Mouse (Mus musculus): ENCODE results near the gene Olfr777. TPM values are rescaled to one million over a fixed set of nuclear protein-coding genes. Genes with fewer than 3 reads are reported as not detected.

Gene Olfr777
- polyA plus RNA-seq, 1 experiment from 2014 or later, result not detected

Other genes with a start within 250 kb of the Olfr777 start
- gene Olfr764-ps1, start 231.6 kb downstream of the Olfr777 start, polyA plus RNA-seq (2015; fragmentation: Nextera tagmentation; extraction: Ambion mirVana), result not detected in 2 replicates
- not detected in 2 replicates for gene Olfr765, start 221.5 kb downstream of the Olfr777 start, polyA plus RNA-seq (2015; fragmentation: Nextera tagmentation; extraction: Ambion mirVana)
- gene Olfr766-ps1, start 202.5 kb downstream of the Olfr777 start, polyA plus RNA-seq (2015; fragmentation: Nextera tagmentation; extraction: Ambion mirVana), result not detected in 2 replicates
- gene Olfr767, start 188.6 kb downstream of the Olfr777 start, polyA plus RNA-seq (2015; fragmentation: Nextera tagmentation; extraction: Ambion mirVana), result not detected in 2 replicates
- gene Olfr768, start 172.1 kb downstream of the Olfr777 start, polyA plus RNA-seq (2015; fragmentation: Nextera tagmentation; extraction: Ambion mirVana), result not detected in 2 replicates
- not detected in 2 replicates for gene Olfr769, start 153.6 kb downstream of the Olfr777 start, polyA plus RNA-seq (2015; fragmentation: Nextera tagmentation; extraction: Ambion mirVana)
- gene Olfr770, start 132.5 kb downstream of the Olfr777 start, polyA plus RNA-seq (2015; fragmentation: Nextera tagmentation; extraction: Ambion mirVana), result not detected in 2 replicates
- gene Olfr771, start 106.7 kb downstream of the Olfr777 start, polyA plus RNA-seq (2015; fragmentation: Nextera tagmentation; extraction: Ambion mirVana), result not detected in 2 replicates
- not detected in 2 replicates for gene Olfr772, start 93.6 kb downstream of the Olfr777 start, polyA plus RNA-seq (2015; fragmentation: Nextera tagmentation; extraction: Ambion mirVana)
- not detected in 2 replicates for gene Olfr773, start 84.1 kb downstream of the Olfr777 start, polyA plus RNA-seq (2015; fragmentation: Nextera tagmentation; extraction: Ambion mirVana)
- gene Olfr774, start 35.3 kb downstream of the Olfr777 start, polyA plus RNA-seq (2015; fragmentation: Nextera tagmentation; extraction: Ambion mirVana), result not detected in 2 replicates
- gene Olfr775, start 23.1 kb downstream of the Olfr777 start, polyA plus RNA-seq (2015; fragmentation: Nextera tagmentation; extraction: Ambion mirVana), result not detected in 2 replicates
- not detected in 2 replicates for gene Olfr776, start 12.4 kb downstream of the Olfr777 start, polyA plus RNA-seq (2015; fragmentation: Nextera tagmentation; extraction: Ambion mirVana)
- gene Olfr780, start 46.6 kb upstream of the Olfr777 start, polyA plus RNA-seq (2015; fragmentation: Nextera tagmentation; extraction: Ambion mirVana), result not detected in 2 replicates
- not detected in 2 replicates for gene Olfr781, start 57.4 kb upstream of the Olfr777 start, polyA plus RNA-seq (2015; fragmentation: Nextera tagmentation; extraction: Ambion mirVana)
- gene Olfr782, start 77.4 kb upstream of the Olfr777 start, polyA plus RNA-seq (2015; fragmentation: Nextera tagmentation; extraction: Ambion mirVana), result not detected in 2 replicates
- gene Olfr784, start 112.6 kb upstream of the Olfr777 start, polyA plus RNA-seq (2015; fragmentation: Nextera tagmentation; extraction: Ambion mirVana), result 0.04 TPM in 1 of 2 replicates, not detected in the other
- not detected in 2 replicates for gene Olfr785, start 133.9 kb upstream of the Olfr777 start, polyA plus RNA-seq (2015; fragmentation: Nextera tagmentation; extraction: Ambion mirVana)
- gene Olfr786, start 155.8 kb upstream of the Olfr777 start, polyA plus RNA-seq (2015; fragmentation: Nextera tagmentation; extraction: Ambion mirVana), result not detected in 2 replicates
- not detected in 2 replicates for gene Olfr787, start 190.4 kb upstream of the Olfr777 start, polyA plus RNA-seq (2015; fragmentation: Nextera tagmentation; extraction: Ambion mirVana)
- gene Olfr788, start 199.5 kb upstream of the Olfr777 start, polyA plus RNA-seq (2015; fragmentation: Nextera tagmentation; extraction: Ambion mirVana), result not detected in 2 replicates
- not detected in 2 replicates for gene Olfr789, start 213.3 kb upstream of the Olfr777 start, polyA plus RNA-seq (2015; fragmentation: Nextera tagmentation; extraction: Ambion mirVana)
- not detected in 2 replicates for gene Olfr790, start 227.0 kb upstream of the Olfr777 start, polyA plus RNA-seq (2015; fragmentation: Nextera tagmentation; extraction: Ambion mirVana)